Mouse (Mus musculus): ENCODE measurements at regions not wholly inside any gene's neighbourhood (a gene's known extent, or its start where the extent isn't known, plus 50 kb on each side); places are given as distances from the start of the nearest gene placed in this dataset.
A peak's percentile ranks its signal among the peaks of the same experiment; 100 is the strongest.

DNA sequence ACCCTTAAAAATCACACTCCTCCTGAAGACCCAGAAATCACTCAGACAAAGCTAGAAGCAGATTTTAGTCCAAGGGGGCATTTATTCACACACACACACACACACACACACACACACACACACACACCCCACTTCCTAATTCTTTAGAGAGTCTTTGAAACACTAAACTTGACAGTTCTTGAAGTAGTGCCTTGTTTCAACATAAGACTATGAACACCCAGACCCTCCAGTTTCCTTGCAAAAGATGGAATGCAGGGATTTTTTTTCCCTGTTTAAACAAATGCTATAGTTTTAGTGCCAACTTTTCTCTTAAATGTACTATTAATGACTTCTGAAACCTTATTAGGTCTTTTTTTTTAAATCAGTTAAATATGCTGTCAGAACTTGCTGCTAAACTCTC lies 279.2 kb upstream of the Fat1 start:
- ATAC-seq (ENCODE audit: extremely low read depth, insufficient number of reproducible peaks, low FRiP score, low TSS enrichment): no peak
- H3K4me2 ChIP-seq: no peak overlapping the region
- H3K27me3 ChIP-seq (replicated peaks): no peaks in the 10 kb centered on the region
- no peak overlapping the region for H3K9ac ChIP-seq
- no peak overlapping the region for H3K4me3 ChIP-seq
- no peak overlapping the region for H3K27ac ChIP-seq (replicated peaks)
- no peaks in the 10 kb centered on the region for H3K9me3 ChIP-seq
- no peaks in the 10 kb centered on the region for H3K4me1 ChIP-seq
- H3K36me3 ChIP-seq: no peaks in the 10 kb centered on the region

DNA sequence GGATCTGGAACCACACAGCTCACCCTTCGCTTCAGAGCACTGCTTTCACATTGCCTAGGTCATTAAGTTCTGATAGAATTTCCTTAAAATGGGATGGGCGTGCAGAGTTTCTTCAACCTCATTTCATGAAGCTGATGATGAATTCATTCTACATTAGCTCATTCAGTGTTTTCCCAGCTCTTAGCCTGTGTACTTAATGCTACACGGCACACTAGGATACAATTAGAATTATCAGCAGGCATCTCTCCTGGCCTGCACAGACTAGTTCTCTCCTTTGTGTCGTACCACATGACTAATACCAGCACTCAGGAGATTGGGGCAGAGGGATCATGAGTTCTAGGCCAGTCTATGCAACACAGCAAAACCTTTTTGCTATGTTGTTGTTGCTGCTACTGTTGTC lies 278.8 kb upstream of the Fat1 start:
- Histone ChIP-seq H3K9ac (no peak overlapping the region), H3K4me3 (no peak overlapping the region), H3K27me3 (replicated peaks) (no peaks in the 10 kb centered on the region), H3K27ac (replicated peaks) (no peak overlapping the region), H3K4me2 (no peak overlapping the region), H3K36me3 (no peaks in the 10 kb centered on the region), H3K4me1 (no peaks in the 10 kb centered on the region), H3K9me3 (no peaks in the 10 kb centered on the region)
- ATAC-seq (ENCODE audit: extremely low read depth, insufficient number of reproducible peaks, low FRiP score, low TSS enrichment): no peak
- WGBS: 71% methylated on average over 4 of the region's 4 CpGs

- no peaks in the 10 kb centered on the region for H3K27me3 ChIP-seq (replicated peaks)
- no peaks in the 10 kb centered on the region for H3K36me3 ChIP-seq
- H3K9ac ChIP-seq: no peak overlapping the region
- H3K4me1 ChIP-seq: no peaks in the 10 kb centered on the region
- peaks cover 2% of the 10 kb centered on the region; the same call in 1 of the 2 replicates for H3K9me3 ChIP-seq
- WGBS: 62% methylated on average over 2 of the region's 2 CpGs
- no peak for ATAC-seq (ENCODE audit: extremely low read depth, insufficient number of reproducible peaks, low FRiP score, low TSS enrichment)
- H3K4me2 ChIP-seq: no peak overlapping the region
- H3K4me3 ChIP-seq: no peak overlapping the region
- no peak overlapping the region for H3K27ac ChIP-seq (replicated peaks)
Observed at GRCm38 (mm10) chr8:44661696-44662095, 273.6 kb upstream of the Fat1 start.

- no peaks in the 10 kb centered on the region for H3K36me3 ChIP-seq
- no peak overlapping the region for H3K27ac ChIP-seq (replicated peaks)
- no peak overlapping the region for H3K9ac ChIP-seq
- no peak overlapping the region for H3K4me2 ChIP-seq
- H3K4me3 ChIP-seq: no peak overlapping the region
- 0 out of 2 replicates have a peak, but pooled peaks cover 3% of the 10 kb centered on the region for H3K9me3 ChIP-seq
- ATAC-seq (ENCODE audit: extremely low read depth, insufficient number of reproducible peaks, low FRiP score, low TSS enrichment): no peak
- peaks cover 11% of the 10 kb centered on the region for H3K4me1 ChIP-seq
- WGBS: 81% methylated on average over 9 of the region's 9 CpGs
- no peaks in the 10 kb centered on the region for H3K27me3 ChIP-seq (replicated peaks)
Observed at GRCm38 (mm10) chr8:44687126-44687525, 248.1 kb upstream of the Fat1 start.

GRCm38 (mm10) chr8:44689837-44690592 lies 245.2 kb upstream of the Fat1 start:
- WGBS: 84% methylated on average over 9 of the region's 9 CpGs
- no peak overlapping the region for H3K4me3 ChIP-seq
- ATAC-seq (ENCODE audit: extremely low read depth, insufficient number of reproducible peaks, low FRiP score, low TSS enrichment): no peak
- H3K36me3 ChIP-seq: no peaks in the 10 kb centered on the region
- H3K4me2 ChIP-seq: no peak overlapping the region
- no peak overlapping the region for H3K27ac ChIP-seq (replicated peaks)
- H3K27me3 ChIP-seq (replicated peaks): no peaks in the 10 kb centered on the region
- H3K9ac ChIP-seq: no peak overlapping the region
- H3K4me1 ChIP-seq: peaks cover 39% of the 10 kb centered on the region
- 0 out of 2 replicates have a peak, but pooled peaks cover 3% of the 10 kb centered on the region for H3K9me3 ChIP-seq

DNA sequence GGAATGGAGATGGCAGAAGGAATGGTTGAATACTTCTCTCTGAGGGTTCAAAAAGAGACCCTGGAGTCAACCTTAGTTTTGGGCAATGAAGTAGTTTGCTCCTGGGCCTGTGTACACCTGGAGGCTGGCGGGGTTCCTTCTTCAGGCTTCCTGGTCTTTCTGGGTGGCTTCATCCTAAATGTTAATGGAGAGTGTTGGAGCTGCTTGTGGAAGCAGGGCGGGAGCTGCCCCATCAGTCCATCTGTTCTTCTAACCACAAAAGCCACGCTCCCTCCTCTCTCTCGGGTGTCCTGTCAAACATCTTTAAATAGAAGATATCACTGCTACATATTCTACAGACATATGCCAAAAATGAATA lies 244.7 kb upstream of the Fat1 start:
- Histone ChIP-seq H3K4me1 (peaks cover 42% of the 10 kb centered on the region), H3K4me3 (no peak overlapping the region)
- no peak for ATAC-seq (ENCODE audit: extremely low read depth, insufficient number of reproducible peaks, low FRiP score, low TSS enrichment)

GRCm38 (mm10) chr8:44691140-44691539 lies 244.1 kb upstream of the Fat1 start:
- Histone ChIP-seq H3K4me2 (no peak overlapping the region), H3K27ac (replicated peaks) (no peak overlapping the region), H3K27me3 (replicated peaks) (no peaks in the 10 kb centered on the region), H3K4me1 (peaks cover 48% of the 10 kb centered on the region), H3K4me3 (no peak overlapping the region), H3K9ac (no peak overlapping the region), H3K36me3 (no peaks in the 10 kb centered on the region), H3K9me3 (0 out of 2 replicates have a peak, but pooled peaks cover 3% of the 10 kb centered on the region)
- WGBS: 58% methylated on average over 7 of the region's 7 CpGs
- no peak for ATAC-seq (ENCODE audit: extremely low read depth, insufficient number of reproducible peaks, low FRiP score, low TSS enrichment)

More for the DNA sequence above, 244.7 kb upstream of the Fat1 start:
- Histone ChIP-seq H3K9me3 (0 out of 2 replicates have a peak, but pooled peaks cover 3% of the 10 kb centered on the region), H3K4me2 (no peak overlapping the region), H3K36me3 (no peaks in the 10 kb centered on the region), H3K27ac (replicated peaks) (no peak overlapping the region), H3K27me3 (replicated peaks) (no peaks in the 10 kb centered on the region), H3K9ac (no peak overlapping the region)
- 62% methylated on average over 4 of the region's 4 CpGs for WGBS

DNA sequence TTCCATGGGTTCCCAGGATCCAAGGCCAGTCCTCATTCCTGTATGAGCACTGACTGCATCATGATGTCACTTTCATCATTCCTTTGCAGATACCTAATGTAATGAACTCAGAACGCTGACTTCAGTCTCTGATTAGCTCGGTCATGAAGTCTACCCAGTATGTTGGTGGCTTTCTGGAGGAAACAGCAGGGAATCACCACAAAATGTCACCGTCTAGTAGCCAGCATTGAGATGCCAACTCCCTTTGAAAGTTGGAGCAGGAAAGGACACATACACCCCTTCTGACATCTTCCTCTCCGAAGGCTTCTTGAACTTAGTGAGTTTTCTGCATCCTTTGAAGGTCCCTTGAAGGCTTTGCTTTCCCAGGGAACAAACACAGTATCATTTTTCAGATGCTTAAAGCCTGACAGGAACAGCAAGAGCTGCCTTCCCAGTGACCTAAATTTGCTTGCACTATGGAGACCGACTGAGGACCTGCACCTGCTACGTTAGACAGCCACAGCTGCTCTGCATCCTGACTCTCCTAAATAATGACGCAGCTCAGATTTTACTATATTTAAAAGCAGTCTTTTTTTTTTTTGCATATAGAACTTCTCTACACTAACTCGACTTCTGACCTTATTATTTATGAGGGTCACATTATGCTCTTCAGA lies 243.1 kb upstream of the Fat1 start:
- H3K9ac ChIP-seq: no peak overlapping the region
- H3K36me3 ChIP-seq: no peaks in the 10 kb centered on the region
- no peak for ATAC-seq (ENCODE audit: extremely low read depth, insufficient number of reproducible peaks, low FRiP score, low TSS enrichment)
- 70% methylated on average over 8 of the region's 8 CpGs for WGBS
- no peak overlapping the region for H3K4me3 ChIP-seq
- H3K9me3 ChIP-seq: no peaks in the 10 kb centered on the region
- peaks cover 52% of the 10 kb centered on the region for H3K4me1 ChIP-seq
- no peak overlapping the region for H3K27ac ChIP-seq (replicated peaks)
- H3K27me3 ChIP-seq (replicated peaks): no peaks in the 10 kb centered on the region
- no peak overlapping the region for H3K4me2 ChIP-seq

DNA sequence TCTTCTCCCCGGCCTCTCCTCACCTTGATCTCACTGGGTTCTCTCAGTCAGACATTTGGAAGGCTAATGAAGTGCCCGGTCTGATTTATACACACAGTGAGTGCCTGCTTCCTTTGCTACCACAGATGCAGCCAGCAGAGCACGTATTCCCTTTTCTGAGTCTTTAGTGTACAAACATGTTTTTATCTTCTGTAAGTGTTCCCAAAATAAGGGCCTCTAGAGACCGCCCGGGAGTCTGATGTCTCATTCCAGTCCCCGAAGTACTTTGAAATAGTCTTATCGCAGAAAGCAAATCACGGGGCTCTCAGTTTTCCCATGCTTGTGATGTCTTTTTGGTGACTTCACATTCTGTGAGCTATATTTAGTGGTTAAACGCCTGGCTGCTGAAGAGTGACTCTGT lies 240.4 kb upstream of the Fat1 start:
- Histone ChIP-seq H3K27ac (replicated peaks) (peak overlapping the region; percentile 90), H3K36me3 (no peaks in the 10 kb centered on the region), H3K9me3 (no peaks in the 10 kb centered on the region), H3K27me3 (replicated peaks) (no peaks in the 10 kb centered on the region), H3K9ac (peak overlapping the region; percentile 67), H3K4me2 (peak overlapping the region; percentile 65), H3K4me3 (peak overlapping the region; percentile 33), H3K4me1 (peaks cover 59% of the 10 kb centered on the region)
- WGBS: 15% methylated on average over 9 of the region's 9 CpGs
- 0 out of 2 replicates have a peak, but pooled peaks have one; percentile 29 for ATAC-seq (ENCODE audit: extremely low read depth, insufficient number of reproducible peaks, low FRiP score, low TSS enrichment)

DNA sequence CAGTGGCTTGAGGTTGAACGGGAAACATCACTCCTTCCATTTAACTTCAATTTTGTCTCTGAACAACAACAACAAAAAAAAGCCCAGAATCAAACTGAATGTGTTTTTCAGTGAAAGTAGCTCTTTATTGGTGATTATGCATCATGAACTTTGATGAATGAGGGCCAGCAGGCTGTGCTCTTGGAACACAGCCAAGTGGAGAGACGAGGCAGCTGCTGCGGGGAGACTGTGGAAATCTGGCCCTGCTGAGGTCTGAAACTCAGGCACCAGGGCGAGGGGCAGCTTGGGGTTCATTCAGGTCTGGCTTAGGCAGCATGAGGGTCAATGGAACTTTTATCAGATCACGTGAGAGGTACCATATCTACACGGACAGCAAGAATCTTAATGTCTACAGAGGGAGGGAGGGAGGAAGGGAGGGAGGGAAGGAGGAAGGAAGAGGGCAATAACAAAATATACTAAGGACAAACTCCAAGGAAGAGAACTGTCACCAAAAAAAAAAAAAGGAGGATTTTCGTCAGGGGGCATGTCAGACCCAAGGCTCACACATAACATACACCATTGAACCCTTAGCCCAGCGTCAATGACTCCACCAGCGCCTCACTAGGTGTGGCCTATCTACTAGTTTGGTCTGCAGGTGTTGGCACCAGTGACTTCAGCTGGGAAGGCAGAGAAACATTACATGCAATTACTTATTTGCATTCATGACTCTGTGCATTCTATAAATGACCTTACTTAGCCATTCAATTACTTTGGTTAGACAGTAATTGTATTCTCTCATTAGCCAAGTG lies 239.0 kb upstream of the Fat1 start:
- no peak for ATAC-seq (ENCODE audit: extremely low read depth, insufficient number of reproducible peaks, low FRiP score, low TSS enrichment)
- peak overlapping the region; percentile 66 for H3K27ac ChIP-seq (replicated peaks)

GRCm38 (mm10) chr8:44699384-44700105 lies 235.7 kb upstream of the Fat1 start:
- H3K36me3 ChIP-seq: no peaks in the 10 kb centered on the region
- no peak for ATAC-seq (ENCODE audit: extremely low read depth, insufficient number of reproducible peaks, low FRiP score, low TSS enrichment)
- no peak overlapping the region for H3K9ac ChIP-seq
- H3K9me3 ChIP-seq: no peaks in the 10 kb centered on the region
- 41% methylated on average over 18 of the region's 18 CpGs for WGBS
- H3K27ac ChIP-seq (replicated peaks): no peak overlapping the region
- no peak overlapping the region for H3K4me3 ChIP-seq
- H3K27me3 ChIP-seq (replicated peaks): no peaks in the 10 kb centered on the region
- peaks cover 25% of the 10 kb centered on the region for H3K4me1 ChIP-seq
- H3K4me2 ChIP-seq: 0 out of 2 replicates have a peak overlapping the region, but pooled peaks have one; percentile 12

More for the DNA sequence above, 239.0 kb upstream of the Fat1 start:
- Histone ChIP-seq H3K4me1 (peaks cover 54% of the 10 kb centered on the region), H3K27me3 (replicated peaks) (no peaks in the 10 kb centered on the region), H3K4me3 (no peak overlapping the region), H3K9ac (0 out of 2 replicates have a peak overlapping the region, but pooled peaks have one; percentile 10), H3K4me2 (no peak overlapping the region), H3K9me3 (no peaks in the 10 kb centered on the region), H3K36me3 (no peaks in the 10 kb centered on the region)
- 31% methylated on average over 9 of the region's 9 CpGs for WGBS
